Mouse (Mus musculus) thymus, postnatal 4 days (tissue): ENCODE measurements at regions not wholly inside any gene's neighbourhood (a gene's known extent, or its start where the extent isn't known, plus 50 kb on each side); places are given as distances from the start of the nearest gene placed in this dataset.

ENCODE experiments used
- DNase-seq: peaks from one replicate; pipeline ENCODE4 v3.0.0; 2021

DNA sequence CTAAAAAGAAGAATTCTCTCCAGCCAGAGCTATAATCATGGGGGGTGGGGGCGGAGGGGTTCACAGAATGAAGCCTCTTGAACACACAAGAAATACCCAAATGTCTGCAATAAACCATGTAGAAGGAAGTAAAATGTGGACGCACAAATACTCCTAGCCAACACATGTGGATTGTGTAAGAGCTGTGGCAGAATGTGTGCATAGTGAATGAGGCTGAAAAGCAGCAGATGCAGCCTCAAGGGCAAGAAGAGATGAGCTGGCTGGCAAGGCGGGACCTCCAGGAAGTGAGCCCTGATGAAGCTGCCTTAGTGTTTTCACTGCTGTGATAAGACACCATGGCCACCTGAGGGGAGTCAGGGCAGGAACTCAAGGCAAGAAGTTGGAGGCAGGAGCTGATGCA lies 53.3 kb upstream of the Arhgap28 start:
- DNase-seq: no peak

DNA sequence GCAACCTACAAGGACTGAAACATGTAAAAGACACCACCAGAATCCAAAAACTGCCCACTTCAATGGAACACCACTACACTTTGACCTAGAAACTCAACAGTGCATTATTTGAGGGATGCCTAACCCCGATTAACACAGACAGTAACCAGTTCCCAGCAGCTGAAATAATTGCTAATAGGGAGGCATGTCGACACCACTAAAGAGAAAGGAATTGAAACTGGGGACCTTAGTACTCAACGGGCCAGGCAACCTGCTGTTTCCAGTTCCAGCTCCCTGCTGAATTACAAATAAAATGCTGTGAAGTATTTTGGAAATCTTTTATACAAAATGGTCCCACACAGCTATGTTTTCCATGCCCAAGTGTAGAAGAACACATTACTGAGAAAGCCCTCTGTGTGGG lies 56.5 kb upstream of the Arhgap28 start:
- no peak for DNase-seq

DNA sequence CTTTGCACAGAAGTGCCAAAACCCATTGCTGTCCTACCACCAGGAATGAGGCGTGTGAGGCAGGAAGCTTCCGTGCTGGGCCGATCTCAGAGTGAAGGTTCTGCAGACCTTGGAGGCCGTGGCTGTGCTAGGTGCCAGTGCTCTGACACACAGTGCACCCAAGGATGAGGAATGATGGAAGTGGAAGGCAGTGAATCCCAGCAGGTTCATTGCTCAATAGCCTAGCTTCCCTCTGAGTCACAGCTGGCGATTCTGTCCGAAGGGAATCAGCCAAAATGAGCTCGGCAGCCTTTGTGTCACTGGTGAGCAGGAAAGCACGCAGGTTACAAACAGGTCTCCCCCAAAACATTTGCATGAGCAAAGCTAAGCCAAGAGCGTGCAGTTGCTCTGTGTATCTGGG lies 61.8 kb upstream of the Arhgap28 start:
- DNase-seq: no peak

DNA sequence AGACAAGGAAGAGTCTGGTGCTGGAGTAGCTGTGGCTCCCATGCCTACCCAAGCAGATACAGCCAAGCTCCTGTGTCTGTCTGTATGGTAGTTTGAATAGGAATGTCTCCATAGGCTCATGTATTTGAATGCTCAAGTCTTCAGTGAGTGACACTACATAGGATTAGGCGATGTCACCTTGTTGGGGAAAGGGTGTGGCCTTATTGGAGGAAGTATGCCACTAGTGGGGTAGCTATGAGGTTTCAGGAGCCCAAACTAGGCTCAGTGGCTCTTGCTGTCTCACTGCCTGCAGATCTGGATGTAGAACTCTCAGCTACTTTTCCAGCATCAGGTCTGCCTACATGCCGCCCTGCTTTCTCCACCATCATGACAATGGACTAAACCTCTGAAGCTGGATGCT lies 62.3 kb upstream of the Arhgap28 start:
- no peak for DNase-seq

DNA sequence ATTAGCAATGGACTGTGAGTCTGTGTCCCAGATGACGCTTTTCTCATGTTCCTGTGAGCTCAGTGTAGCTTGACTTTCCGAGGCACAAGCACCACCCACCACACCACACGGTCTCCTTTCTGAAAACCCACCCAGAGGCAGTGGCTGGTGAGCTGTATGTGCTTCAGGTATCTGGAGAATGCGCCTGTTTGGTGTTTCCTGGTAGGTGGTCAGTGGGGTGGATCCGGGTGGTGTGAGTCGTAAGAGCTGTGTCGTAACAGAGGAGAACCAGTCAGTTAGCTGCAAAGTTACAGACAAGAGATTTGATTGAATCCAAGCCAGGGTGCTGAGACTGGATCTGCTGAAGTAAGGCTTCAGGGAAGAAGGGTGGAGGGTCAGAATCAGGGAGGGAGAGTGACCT lies 65.1 kb upstream of the Arhgap28 start:
- no peak for DNase-seq

DNA sequence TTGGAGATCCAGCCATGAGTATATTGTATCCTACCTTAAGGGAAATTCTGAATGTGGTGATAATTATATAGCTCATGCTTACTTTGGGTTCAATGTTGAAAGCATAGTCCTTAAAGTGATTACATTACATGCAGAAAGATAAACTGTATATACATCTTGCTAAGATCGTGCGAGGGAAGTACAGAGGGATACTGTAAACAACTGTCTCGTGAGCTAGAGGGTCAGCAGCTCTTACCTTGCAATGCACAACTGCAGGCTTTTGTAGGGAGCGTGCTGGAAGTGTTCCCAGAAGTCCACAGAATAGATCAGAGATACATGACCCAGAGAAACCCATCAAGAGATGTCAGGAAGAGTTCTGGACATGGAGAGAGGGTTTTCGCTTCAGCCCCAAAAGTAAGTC lies 65.6 kb upstream of the Arhgap28 start:
- DNase-seq: no peak

DNA sequence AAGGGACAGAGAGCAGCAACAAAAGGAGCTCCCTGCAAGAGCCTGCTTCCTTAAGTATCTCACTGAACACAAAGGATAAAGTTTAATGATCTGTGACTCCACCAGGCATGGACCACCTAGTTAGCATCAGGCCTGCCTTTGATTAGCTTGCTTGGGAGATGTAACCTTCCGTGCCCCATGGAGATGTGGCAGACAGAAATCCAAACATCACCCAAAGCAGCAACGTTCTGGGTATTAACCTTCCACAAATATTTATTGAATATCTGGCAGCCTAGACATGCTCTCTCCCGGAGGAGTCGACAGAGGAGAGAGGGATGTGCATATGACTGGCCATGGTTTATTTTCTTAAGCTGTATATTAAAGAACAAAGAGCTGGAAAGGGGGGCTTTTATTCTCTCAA lies 67.6 kb upstream of the Arhgap28 start:
- no peak for DNase-seq

DNA sequence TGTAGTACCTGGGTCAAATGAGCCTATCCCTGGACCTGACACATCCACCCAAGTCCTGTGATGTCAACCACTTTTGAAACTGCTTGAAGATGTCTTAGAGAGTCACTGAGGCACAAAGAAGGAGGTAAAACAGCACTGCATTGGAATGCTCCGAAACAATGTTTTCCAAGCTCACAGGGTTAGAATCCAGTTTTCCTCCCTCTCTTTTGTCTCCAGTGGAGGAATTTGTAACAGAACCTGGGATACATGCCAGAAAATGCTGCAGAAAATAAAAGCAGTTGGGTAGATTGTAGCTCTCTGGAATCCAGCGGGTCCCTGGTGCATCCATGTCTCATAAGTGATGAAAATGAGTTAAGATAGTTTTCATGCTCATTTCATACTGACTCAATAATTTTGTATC lies 71.8 kb upstream of the Arhgap28 start:
- no peak for DNase-seq

DNA sequence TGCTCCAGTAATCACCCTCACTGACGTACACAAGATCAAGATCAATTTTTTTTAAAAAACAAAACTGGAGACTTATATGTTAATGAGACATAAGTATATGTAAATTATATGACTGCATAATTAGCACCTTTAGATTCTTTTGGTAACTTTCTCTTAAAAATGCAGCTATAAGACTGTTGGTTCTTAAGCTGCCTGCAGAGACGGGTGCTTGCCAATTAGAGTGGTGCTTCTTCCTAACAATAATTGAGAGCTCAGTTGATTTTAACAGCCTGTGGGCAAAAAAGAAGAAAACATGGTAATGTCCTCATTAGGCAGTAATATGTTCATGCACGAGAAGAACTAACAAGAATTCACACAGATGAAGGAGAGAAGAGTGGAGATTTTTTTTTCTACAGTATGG lies 74.8 kb upstream of the Arhgap28 start:
- DNase-seq: no peak

DNA sequence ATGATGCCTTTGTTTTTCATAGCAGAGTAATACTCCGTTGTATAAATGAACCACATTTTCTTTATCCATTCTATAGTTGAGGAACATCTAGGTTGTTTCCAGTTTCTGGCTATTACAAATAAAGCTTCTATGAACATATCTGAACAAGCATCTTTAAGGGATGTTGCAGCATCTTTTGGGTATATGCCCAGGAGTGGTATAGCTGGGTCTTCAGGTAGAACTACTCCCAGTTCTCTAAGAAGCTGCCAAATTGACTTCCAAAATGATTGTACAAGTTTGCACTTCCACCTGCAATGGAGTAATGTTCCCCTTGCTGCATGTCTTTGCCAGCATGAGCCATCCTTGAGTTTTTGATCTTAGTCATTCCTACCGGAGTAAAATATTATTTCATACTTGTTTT lies 80.5 kb upstream of the Arhgap28 start:
- no peak for DNase-seq

DNA sequence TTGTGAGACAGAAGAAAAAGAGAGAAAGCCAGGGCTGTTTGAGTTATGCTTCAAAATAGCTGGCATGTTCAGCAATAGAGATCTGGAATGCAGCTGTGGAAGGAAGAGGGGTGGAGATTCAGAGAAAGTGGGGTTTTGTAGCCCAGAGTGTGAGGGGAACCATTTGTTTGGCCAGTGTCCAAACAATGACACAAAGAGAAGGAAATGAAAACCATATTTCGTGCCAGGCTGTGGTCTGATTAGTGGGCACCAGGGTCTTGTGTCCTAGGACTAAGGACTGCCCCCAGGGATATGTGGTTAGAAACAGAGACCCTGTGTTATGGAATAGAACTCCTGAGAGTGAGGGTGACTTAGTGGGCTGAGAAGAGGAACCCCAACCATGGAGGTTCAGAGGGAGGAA lies 83.2 kb upstream of the Arhgap28 start:
- DNase-seq: no peak

DNA sequence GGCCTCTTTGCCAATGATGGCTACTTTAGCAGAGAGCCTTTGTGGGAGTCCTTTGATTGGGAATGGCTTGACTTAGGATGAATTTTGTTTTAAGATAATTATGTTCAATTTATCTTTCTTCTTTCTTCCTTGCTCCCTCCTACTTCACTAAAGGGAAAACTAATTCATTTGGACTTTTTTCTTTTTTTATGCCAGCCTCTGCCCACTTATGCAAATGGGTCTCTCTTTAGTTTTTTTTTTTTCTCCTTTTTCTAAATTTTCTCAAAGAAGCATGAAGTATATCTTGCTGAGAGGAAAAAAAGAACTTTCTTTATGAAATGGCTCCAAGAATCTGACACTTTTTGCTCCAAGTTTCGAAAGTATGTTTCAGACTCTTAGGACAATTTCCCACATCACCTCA lies 85.3 kb upstream of the Arhgap28 start:
- no peak for DNase-seq

DNA sequence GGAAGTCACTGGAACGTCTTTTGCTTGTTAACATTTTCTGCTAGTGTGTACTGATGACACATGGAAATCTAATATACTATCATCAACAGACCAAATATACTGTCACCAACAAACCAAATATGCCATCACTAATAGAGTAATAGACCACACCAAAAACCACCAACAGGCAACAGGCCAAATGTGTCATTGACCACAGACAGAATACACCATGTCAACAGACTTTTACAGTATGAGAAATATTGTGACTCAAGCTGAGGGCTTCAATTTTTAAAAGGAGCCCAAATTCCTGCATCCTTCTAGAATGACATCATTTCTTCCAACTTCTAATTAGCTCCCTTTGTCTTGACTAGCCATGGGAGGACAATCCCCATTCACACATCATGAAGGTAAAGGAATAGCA lies 85.9 kb upstream of the Arhgap28 start:
- no peak for DNase-seq

DNA sequence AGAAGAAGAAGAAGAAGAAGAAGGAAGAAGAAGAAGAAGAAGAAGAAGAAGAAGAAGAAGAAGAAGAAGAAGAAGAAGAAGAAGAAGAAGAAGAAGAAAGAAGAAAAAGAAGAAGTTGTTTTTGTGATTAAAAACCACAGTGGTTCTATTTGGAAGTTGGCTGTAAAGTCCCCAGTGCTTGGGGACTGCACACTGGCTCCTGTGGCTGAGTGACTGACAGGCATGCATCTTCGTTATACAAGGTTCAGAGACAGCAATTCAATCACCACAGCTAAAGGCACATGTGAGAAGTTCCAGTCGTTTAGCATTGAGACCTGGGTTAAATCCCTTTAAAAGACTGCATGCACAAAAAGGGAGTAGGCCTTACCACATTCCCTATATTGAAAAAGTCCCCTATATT lies 93.1 kb upstream of the Arhgap28 start:
- no peak for DNase-seq

DNA sequence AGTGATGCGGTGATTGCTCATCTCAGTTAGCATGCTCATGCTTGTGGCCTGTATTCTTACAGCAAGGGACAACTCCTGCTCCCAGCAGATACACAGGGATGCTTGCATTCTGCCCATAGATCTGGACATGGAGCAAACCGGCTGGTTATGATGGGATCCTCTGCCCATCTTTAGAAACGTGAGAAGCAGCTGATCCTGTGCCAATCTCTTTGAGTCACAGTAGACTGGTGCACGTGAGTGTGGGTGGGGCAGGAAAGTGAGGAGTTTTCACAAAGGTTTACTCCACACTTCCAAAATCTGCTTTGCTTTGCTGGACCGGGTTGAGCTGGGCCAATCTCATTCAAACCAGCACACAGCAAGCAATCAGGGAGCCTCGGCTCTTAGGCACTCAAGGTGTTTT lies 93.5 kb upstream of the Arhgap28 start:
- no peak for DNase-seq

DNA sequence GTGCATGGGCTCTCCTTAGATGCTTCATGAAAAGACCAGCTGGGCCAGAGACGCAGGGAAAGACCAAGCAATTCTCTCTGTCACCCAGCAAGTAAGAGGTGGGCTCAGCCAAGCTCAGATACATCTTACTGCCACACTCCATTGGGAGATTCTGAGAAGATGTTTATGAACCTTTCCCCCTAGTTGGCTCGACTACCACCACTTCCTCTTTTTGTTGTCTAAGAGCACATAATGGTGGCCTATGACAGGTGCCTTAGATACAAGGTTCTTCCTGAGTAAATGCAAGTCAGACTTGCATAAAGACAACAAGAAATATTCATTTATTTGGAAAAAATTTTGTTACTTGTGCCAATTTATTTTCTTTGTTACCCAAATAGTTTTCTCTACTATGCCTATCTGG lies 96.2 kb upstream of the Arhgap28 start:
- no peak for DNase-seq

DNA sequence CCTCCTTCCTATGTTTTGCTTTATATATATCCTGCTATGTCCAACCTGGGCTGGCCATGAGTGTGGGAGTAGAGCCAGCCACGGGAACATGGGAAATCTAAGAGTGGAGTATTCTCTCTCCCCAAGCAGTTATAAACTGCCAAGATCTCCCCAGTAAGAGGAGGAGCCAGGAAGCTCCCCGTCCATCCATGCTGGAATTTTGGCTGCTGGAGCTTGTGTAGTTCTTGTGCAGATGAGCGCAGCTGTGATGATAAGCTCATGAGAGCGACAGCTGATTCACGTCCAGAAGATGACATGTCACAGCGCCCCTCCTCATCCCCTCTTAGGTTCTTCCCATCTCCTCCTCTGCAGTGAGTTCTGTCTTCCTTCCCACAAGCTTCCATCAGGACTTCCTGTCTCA lies 99.4 kb upstream of the Arhgap28 start:
- DNase-seq: no peak

DNA sequence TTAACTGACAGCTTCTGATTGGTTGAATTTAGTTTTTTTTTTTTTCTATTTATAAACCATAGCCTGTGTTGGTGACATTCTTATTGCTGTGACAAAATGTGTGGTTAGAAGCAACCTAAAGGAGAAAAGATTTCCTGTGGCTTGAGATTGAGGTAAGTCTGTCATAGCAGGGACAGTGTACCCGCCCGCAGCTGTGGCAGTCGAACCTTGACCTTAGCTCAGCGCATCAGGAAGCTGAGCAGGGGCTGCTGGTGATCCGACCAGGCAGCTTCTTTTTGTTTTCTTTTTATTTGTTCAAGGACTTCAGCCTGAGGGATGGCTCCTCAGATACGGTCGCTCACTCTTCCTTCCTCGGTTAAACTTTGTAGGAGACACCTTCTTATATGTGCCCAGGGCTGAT lies 102.4 kb upstream of the Arhgap28 start:
- no peak for DNase-seq

DNA sequence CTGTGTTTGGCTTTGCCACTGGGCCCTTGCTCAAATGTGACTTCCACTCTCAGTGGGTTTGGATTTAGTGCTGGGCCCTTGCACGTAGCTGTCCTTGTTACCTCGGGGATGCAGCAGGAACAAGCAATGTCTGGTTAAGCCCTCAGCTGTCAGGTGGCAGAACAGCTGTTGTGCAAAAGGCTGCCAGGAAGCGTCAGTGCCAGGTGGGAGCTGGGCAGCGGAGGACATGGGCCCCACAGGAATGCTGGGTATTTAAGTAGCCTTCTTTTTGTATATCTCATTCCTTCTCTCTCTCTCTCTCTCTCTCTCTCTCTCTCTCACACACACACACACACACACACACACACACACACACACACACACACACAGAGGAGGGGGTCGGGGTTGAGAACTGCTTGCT lies 104.0 kb upstream of the Arhgap28 start:
- DNase-seq: no peak

DNA sequence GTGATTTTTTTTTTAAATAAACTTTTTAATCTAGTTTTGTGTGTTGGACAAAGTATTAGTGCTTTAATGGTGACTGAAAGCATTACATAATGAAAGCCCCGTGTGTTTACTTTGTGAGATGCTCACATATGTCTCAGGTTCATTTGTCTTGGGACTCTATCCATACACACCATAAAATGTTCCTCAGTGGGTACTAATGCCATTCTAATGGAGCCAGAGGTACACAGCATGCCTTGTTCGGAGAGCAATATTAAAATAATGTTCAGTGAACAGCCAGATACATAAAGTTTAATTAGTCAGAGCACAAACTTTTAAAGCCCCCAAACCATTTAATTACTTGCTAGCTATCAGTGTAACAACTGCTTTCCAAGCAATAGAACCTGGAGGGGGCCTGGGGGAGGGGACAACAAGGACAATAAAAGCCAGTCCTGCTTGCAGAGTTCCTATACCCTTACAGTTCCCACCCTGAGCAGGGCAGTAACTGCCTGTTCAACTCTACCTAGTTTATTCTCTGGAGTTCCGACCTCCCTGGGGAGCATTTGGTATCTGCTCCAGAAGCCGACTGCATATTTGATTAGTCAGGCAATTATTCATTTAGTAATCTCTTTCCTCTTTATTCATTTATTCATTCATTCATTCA lies 108.0 kb upstream of the Arhgap28 start:
- DNase-seq: no peak

DNA sequence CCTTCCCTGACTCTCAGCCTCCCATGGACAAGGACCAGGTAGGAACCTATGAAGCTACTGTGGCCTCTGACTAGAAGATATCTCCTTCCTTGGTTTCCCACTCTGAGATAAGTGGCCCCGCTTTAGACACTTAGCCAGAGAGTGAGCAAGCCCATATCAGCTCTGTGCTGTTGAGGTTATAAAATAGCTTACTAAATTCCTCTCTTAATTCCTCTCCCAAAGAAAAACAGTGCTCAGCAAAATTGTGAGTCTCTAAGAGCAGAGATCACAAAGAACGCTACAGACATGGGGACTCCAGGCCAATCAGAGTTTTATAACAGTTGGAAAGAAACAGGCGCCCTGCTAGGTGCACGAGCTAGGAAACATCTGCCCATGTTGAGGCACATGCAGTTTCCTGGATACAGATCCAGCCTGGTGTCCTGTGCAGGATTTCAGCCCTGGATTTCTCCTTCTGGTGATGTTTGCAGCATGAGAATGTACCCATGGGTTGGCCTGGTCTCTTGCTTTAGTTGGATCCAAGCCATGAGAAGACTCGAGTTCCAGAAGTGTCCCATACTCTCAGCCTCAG lies 108.9 kb upstream of the Arhgap28 start:
- no peak for DNase-seq

DNA sequence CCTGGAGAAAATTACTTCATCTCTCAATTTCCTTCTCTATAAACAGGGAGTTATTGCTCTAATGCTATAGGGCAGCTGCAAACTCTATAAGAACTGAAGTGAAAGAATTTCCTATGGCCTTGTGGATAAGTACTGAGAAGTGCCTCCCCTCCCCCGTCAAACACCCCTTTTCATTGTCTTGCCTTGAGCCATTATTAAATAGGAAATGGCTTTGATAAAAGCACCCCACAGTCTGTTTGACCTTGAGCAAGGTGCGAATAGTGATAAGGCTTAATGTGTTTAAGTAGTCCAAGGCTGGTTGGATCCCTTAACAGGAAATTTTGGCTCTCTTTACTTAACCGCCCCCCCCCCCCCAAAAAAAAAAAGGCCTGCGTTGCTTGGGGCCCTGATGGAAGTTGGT lies 111.7 kb upstream of the Arhgap28 start:
- no peak for DNase-seq

DNA sequence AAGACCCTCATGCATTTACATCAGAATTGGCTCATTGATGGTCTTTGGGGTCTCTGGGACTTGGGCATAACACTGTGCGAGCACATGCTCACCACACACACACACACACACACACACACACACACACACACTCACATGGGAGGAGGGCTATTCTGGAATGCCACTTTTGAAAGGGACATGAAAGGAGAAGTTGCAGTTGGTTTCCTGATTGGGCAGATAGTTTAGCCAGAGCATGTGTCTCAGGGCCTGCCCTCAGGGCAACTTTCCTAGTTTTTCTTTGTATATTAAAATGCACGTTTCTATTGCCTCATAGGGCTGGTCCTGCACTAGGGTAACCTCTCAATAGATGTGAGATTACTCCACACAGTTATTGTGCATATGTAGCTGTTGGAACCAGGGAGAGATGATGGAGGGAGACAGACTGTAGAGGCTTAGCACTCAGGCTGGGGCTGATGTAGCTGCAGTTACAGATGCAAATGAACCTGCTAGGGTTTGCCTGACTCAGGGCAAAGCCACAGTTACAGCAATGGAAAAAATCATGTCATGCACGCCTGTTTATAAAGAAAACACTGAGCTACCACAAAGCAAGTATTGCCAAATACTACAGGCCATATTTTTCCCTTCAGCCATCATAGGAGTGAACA lies 115.3 kb upstream of the Arhgap28 start:
- DNase-seq: no peak

DNA sequence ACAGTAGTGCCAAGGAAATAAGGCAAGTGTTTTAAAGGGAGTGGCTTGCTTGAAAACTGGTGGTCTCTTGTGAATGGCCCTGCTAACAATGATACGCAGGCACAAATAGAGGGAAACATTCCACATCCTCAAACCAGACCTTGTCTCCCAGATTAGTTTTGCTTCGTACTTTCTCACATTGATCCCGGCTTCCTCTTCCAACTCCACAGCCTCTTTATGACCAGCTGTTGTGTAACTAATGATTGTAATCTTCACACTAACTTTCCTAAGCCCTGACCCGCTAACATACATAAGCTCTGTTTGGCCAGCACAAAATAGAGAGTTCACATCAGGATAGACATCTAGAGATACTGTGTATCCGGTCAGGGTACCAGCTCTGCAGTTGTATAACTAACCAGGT lies 116.3 kb upstream of the Arhgap28 start:
- no peak for DNase-seq

DNA sequence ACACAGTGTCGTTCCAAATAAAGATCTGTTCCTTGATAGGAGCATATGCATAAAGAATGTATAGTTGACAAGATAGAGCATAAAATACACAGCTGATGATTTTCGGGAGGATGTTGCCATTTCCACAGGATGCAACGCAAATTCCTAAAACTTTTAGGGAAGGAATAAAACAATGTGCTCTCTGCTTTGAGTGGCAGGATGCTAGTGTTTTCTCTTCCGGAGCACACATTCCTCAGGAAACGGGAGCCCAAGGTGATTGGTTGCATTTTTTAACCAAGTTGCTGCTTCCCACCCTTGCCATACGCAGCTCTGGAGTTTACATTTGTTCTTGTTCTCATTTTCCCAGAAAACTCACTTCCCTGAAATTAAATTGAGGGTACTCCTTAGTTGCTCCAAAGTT lies 116.8 kb upstream of the Arhgap28 start:
- DNase-seq: no peak
